Mouse (Mus musculus): ENCODE data around the gene Fndc3a. TPM values are rescaled to one million over a fixed set of nuclear protein-coding genes. Genes with fewer than 3 reads are reported as not detected.

Fndc3a gene
- polyA plus RNA-seq, 1 experiment from 2014 or later, result 38.2 TPM

- DNase-seq (ENCODE audit: low spot score), result no peak
- no peaks in the 10 kb centered on the region for H3K9me3 ChIP-seq (replicated peaks)
- H3K36me3 ChIP-seq, result no peaks in the 10 kb centered on the region
- H3K27ac ChIP-seq, result no peak overlapping the region
- peaks cover 12% of the 10 kb centered on the region for H3K4me1 ChIP-seq
- H3K27me3 ChIP-seq (ENCODE audit: low read depth, poor library complexity, severe bottlenecking), result peaks cover 38% of the 10 kb centered on the region
- WGBS, result 49% methylated on average over 4 of the region's 4 CpGs
- H3K4me3 ChIP-seq, result peak overlapping the region; percentile 87; the same call in 1 of the 2 replicates
These were observed 1.3 kb upstream of the Fndc3a start for GRCm38 (mm10) chr14:72711130-72711529.

DNA sequence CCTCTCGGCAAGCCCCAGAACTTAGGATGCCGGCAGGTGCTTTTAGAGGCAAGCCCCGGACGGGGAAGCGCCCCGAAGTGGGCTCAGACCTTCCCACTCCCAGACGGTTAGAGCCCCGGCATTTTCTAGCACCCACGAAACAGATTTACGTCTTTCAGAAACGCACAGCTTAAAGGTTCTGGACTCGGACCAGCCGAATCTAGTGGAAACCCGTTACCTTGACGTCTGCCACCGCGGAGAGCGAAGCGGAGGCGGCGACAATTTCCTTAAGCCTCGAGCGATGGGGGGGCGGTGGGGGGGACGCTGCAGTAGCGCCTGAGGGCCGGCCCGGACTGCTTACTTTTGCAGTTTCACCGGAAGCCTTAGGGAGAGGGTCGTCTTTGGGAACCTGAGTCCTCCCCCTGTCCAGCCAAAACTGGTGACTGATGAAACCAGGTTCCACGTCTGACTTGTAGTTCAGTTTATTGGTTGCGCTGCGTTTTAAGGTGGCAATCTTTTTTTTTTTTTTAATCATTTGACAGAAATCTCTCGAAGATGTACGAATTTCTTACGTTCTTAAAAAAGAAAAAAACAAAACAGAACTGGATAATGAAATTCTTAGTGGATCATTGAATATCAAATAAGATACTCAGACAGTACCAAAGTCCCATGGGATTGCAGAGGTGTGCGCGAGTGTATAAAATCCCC lies 681 bp upstream of the Fndc3a start:
- H3K36me3 ChIP-seq, result no peaks in the 10 kb centered on the region
- WGBS, result 2% methylated on average over 38 of the region's 38 CpGs
- H3K9me3 ChIP-seq (replicated peaks), result no peaks in the 10 kb centered on the region
- DNase-seq (ENCODE audit: low spot score), result no peak
- peaks cover 38% of the 10 kb centered on the region for H3K27me3 ChIP-seq (ENCODE audit: low read depth, poor library complexity, severe bottlenecking)
- peak overlapping the region; percentile 87 for H3K4me3 ChIP-seq
- H3K4me1 ChIP-seq, result peaks cover 12% of the 10 kb centered on the region
- peak overlapping the region; percentile 92 for H3K27ac ChIP-seq

GRCm38 (mm10) chr14:72709091-72709709 lies 603 bp downstream of the Fndc3a start:
- H3K36me3 ChIP-seq, result no peaks in the 10 kb centered on the region
- under 1% methylated on average over 70 of the region's 70 CpGs for WGBS
- peaks cover 12% of the 10 kb centered on the region for H3K4me1 ChIP-seq
- H3K27ac ChIP-seq, result peak overlapping the region; percentile 92
- H3K9me3 ChIP-seq (replicated peaks), result no peaks in the 10 kb centered on the region
- H3K27me3 ChIP-seq (ENCODE audit: low read depth, poor library complexity, severe bottlenecking), result peaks cover 38% of the 10 kb centered on the region
- no peak for DNase-seq (ENCODE audit: low spot score)
- peak overlapping the region; percentile 87 for H3K4me3 ChIP-seq

- Histone ChIP-seq H3K36me3 (no peaks in the 10 kb centered on the region), H3K4me1 (peaks cover 12% of the 10 kb centered on the region), H3K27ac (no peak overlapping the region), H3K27me3 (ENCODE audit: low read depth, poor library complexity, severe bottlenecking) (peaks cover 38% of the 10 kb centered on the region), H3K9me3 (replicated peaks) (no peaks in the 10 kb centered on the region), H3K4me3 (peak overlapping the region; percentile 87)
- WGBS, result 52% methylated on average over 11 of the region's 11 CpGs
- no peak for DNase-seq (ENCODE audit: low spot score)
These were observed 1.2 kb downstream of the Fndc3a start for GRCm38 (mm10) chr14:72708581-72708991.

- H3K9me3 ChIP-seq (replicated peaks), result no peaks in the 10 kb centered on the region
- H3K27ac ChIP-seq, result no peak overlapping the region
- no peak overlapping the region for H3K4me3 ChIP-seq
- H3K4me1 ChIP-seq, result no peaks in the 10 kb centered on the region
- H3K36me3 ChIP-seq, result no peaks in the 10 kb centered on the region
- WGBS, result 93% methylated on average over 5 of the region's 5 CpGs
- no peaks in the 10 kb centered on the region for H3K27me3 ChIP-seq (ENCODE audit: low read depth, poor library complexity, severe bottlenecking)
- no peak for DNase-seq (ENCODE audit: low spot score)
These were observed 9.7 kb downstream of the Fndc3a start for GRCm38 (mm10) chr14:72700056-72700455.

DNA sequence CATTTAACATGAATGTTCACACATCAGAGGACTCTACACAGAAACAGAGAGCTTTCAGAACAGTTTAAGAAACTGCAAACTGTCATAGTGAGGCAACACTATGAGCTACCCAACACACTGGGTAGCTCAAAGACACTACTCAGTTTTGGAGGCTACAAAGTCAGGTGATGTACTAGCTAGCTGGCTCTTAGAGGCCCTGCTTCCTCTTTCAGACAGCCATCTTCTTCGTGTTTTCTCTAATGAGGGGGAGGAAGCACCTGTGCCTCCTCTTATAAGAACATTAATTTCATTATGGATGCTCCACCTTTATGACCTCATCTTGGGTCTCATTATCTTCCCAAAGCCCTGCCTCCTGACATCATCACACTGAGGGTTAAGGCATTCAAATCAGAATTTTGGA lies 18.4 kb downstream of the Fndc3a start:
- no peak overlapping the region for H3K27ac ChIP-seq
- 79% methylated on average over 1 of the region's 1 CpGs for WGBS

GRCm38 (mm10) chr14:72689525-72689924 lies 20.3 kb downstream of the Fndc3a start:
- no peaks in the 10 kb centered on the region for H3K36me3 ChIP-seq

More for the DNA sequence above, 18.4 kb downstream of the Fndc3a start:
- DNase-seq (ENCODE audit: low spot score), result no peak
- H3K9me3 ChIP-seq (replicated peaks), result no peaks in the 10 kb centered on the region
- no peaks in the 10 kb centered on the region for H3K36me3 ChIP-seq
- no peaks in the 10 kb centered on the region for H3K27me3 ChIP-seq (ENCODE audit: low read depth, poor library complexity, severe bottlenecking)
- H3K4me1 ChIP-seq, result no peaks in the 10 kb centered on the region
- no peak overlapping the region for H3K4me3 ChIP-seq

DNA sequence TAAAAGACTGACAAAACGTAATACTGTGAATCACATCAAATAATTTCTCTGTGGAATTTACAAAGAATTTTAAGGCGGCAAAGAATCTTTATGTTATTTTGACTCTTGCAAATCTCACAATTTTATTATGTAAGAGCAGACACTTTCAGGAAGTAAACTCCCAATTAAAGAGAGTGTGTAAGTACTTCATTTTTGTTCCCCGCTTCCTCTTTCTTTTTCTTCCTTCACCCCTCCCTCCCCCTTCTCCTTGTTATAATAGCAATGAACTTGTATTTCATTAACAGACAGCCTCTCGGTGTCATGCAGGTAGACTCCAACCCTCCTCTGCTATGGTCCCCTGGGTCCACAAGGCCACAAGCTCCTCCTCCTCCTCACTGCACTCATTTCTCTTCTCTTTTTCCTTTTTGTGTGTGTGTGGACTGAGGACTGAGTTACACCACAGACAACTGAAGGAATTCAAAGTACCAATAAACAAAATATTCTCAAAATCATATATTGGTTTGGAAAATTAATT lies 24.9 kb downstream of the Fndc3a start:
- no peak for DNase-seq (ENCODE audit: low spot score)
- no peaks in the 10 kb centered on the region for H3K4me1 ChIP-seq
- no peak overlapping the region for H3K4me3 ChIP-seq
- no peaks in the 10 kb centered on the region for H3K36me3 ChIP-seq
- no peaks in the 10 kb centered on the region for H3K27me3 ChIP-seq (ENCODE audit: low read depth, poor library complexity, severe bottlenecking)
- H3K27ac ChIP-seq, result no peak overlapping the region
- no peaks in the 10 kb centered on the region for H3K9me3 ChIP-seq (replicated peaks)
- WGBS, result 90% methylated on average over 4 of the region's 4 CpGs

More at GRCm38 (mm10) chr14:72689525-72689924, 20.3 kb downstream of the Fndc3a start:
- H3K27ac ChIP-seq, result no peak overlapping the region
- no peak for DNase-seq (ENCODE audit: low spot score)
- H3K4me1 ChIP-seq, result no peaks in the 10 kb centered on the region
- no peaks in the 10 kb centered on the region for H3K9me3 ChIP-seq (replicated peaks)
- H3K4me3 ChIP-seq, result no peak overlapping the region
- H3K27me3 ChIP-seq (ENCODE audit: low read depth, poor library complexity, severe bottlenecking), result no peaks in the 10 kb centered on the region

GRCm38 (mm10) chr14:72677247-72677646 lies 32.6 kb downstream of the Fndc3a start:
- Histone ChIP-seq H3K27ac (no peak overlapping the region), H3K36me3 (no peaks in the 10 kb centered on the region), H3K4me3 (no peak overlapping the region), H3K4me1 (no peaks in the 10 kb centered on the region), H3K27me3 (ENCODE audit: low read depth, poor library complexity, severe bottlenecking) (no peaks in the 10 kb centered on the region), H3K9me3 (replicated peaks) (no peaks in the 10 kb centered on the region)
- DNase-seq (ENCODE audit: low spot score), result no peak
- WGBS, result 75% methylated on average over 3 of the region's 3 CpGs

DNA sequence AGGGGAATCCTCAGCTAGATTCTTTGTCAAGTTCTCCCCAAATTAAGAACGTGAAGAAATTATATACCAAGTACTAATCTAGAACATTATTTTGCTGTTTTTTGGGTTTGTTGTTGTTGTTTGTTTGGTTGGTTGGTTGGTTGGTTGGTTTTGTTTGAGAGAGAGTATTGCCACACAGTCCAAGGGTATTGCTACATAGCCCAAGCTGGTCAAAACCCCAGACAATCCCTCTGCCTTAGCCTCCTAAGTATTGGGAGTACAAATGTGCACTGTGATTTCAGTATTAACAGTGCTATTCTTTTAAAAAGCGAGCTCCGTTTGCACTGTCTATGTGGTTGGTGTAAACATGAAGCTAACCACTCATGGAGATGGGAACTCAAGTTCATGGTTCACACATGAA lies 37.9 kb downstream of the Fndc3a start:
- Histone ChIP-seq H3K9me3 (replicated peaks) (no peaks in the 10 kb centered on the region), H3K4me1 (no peaks in the 10 kb centered on the region), H3K27me3 (ENCODE audit: low read depth, poor library complexity, severe bottlenecking) (no peaks in the 10 kb centered on the region), H3K4me3 (no peak overlapping the region), H3K36me3 (no peaks in the 10 kb centered on the region), H3K27ac (no peak overlapping the region)
- no peak for DNase-seq (ENCODE audit: low spot score)
- 95% methylated on average over 3 of the region's 3 CpGs for WGBS

DNA sequence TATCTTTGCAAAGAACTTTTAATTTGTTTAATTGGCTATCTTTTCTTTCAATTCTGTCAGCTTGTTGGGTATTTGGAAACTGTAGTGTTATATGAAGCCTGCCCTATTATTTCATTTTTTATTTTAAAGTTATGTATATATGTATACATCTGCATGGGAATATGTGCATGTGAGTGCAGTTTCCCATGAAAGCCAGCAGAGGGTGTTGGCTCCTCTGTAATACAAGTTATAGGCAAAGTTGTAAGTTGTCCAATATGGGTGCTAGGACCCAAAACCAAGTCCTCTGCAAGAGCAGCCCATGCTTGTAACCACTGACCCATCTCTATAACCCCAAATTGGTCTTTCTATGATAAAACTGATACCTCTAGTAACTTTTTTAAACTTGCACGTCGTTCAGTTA lies 38.8 kb downstream of the Fndc3a start:
- no peaks in the 10 kb centered on the region for H3K36me3 ChIP-seq
- no peaks in the 10 kb centered on the region for H3K9me3 ChIP-seq (replicated peaks)
- no peaks in the 10 kb centered on the region for H3K4me1 ChIP-seq
- H3K4me3 ChIP-seq, result no peak overlapping the region
- H3K27ac ChIP-seq, result no peak overlapping the region
- DNase-seq (ENCODE audit: low spot score), result no peak
- WGBS, result 91% methylated on average over 2 of the region's 2 CpGs
- no peaks in the 10 kb centered on the region for H3K27me3 ChIP-seq (ENCODE audit: low read depth, poor library complexity, severe bottlenecking)

GRCm38 (mm10) chr14:72649268-72649667 lies 60.5 kb downstream of the Fndc3a start:
- DNase-seq (ENCODE audit: low spot score), result no peak
- no peak overlapping the region for H3K27ac ChIP-seq
- H3K27me3 ChIP-seq (ENCODE audit: low read depth, poor library complexity, severe bottlenecking), result no peaks in the 10 kb centered on the region
- no peaks in the 10 kb centered on the region for H3K4me1 ChIP-seq
- H3K36me3 ChIP-seq, result no peaks in the 10 kb centered on the region
- no peaks in the 10 kb centered on the region for H3K9me3 ChIP-seq (replicated peaks)
- H3K4me3 ChIP-seq, result no peak overlapping the region

- no peaks in the 10 kb centered on the region for H3K36me3 ChIP-seq
- no peaks in the 10 kb centered on the region for H3K4me1 ChIP-seq
- no peak overlapping the region for H3K4me3 ChIP-seq
- H3K9me3 ChIP-seq (replicated peaks), result no peaks in the 10 kb centered on the region
- no peak for DNase-seq (ENCODE audit: low spot score)
- H3K27me3 ChIP-seq (ENCODE audit: low read depth, poor library complexity, severe bottlenecking), result no peaks in the 10 kb centered on the region
- H3K27ac ChIP-seq, result no peak overlapping the region
These were observed 64.3 kb downstream of the Fndc3a start for GRCm38 (mm10) chr14:72645512-72645911.
